Mouse (Mus musculus) gastrocnemius, postnatal 14 days (tissue): ENCODE data around the gene Dnah8. TPM values are rescaled to one million over a fixed set of nuclear protein-coding genes. Genes with fewer than 3 reads are reported as not detected.

Experiments used
- DNase-seq: peaks from one replicate; pipeline ENCODE4 v3.0.0; 2021; ENCODE audit warnings: mixed read lengths
- intact Hi-C: fragments of 180-260 bp; cut with DNase I; formaldehyde crosslinking; loops from one replicate; pipeline ENCODE4 v1.15.1; 2025; ENCODE audit warnings: low total_unique reads
- total RNA-seq, 2 experiments: library from RNA; stranded (reverse); gene quantifications; 2 replicates each; pipeline ENCODE4 v1.2.3; 2021

The Dnah8 gene
- total RNA-seq, 2 experiments from 2014 or later, result 0.90 to 1.6 TPM

GRCm38 (mm10) chr17:30648770-30649169 lies 24.6 kb downstream of the Dnah8 start:
- no peak for DNase-seq
- intact Hi-C loops, result no loop called here

- intact Hi-C loops, result no loop called here
- no peak for DNase-seq
Measured at GRCm38 (mm10) chr17:30653010-30653409, 28.9 kb downstream of the Dnah8 start.

- DNase-seq, result no peak
- intact Hi-C loops, result no loop called here
Measured at GRCm38 (mm10) chr17:30657530-30658151, 33.5 kb downstream of the Dnah8 start.

DNA sequence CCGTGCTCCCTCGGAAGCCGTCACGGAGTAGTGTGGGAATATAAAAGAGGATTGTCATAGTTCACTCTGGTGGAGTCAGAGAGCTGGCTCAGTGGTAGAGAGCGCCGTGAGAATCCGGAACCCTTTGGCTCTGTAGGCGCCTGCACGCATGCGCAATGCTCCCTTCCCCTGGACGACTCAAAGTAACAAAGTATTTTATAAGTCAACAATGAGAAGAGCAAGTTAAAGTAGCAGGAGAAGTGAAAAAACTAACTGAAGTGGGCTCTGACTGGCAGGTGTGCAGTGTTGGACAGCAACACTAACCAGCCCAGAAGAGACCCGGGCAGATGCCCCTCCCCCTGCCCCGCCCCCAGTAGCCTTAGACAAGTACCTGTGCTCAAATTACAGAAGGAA lies 34.0 kb downstream of the Dnah8 start:
- DNase-seq, result peak; percentile 56
- intact Hi-C loops, result no loop called here

- intact Hi-C loops, result no loop called here
Measured at GRCm38 (mm10) chr17:30662131-30662530, 38.0 kb downstream of the Dnah8 start.

DNA sequence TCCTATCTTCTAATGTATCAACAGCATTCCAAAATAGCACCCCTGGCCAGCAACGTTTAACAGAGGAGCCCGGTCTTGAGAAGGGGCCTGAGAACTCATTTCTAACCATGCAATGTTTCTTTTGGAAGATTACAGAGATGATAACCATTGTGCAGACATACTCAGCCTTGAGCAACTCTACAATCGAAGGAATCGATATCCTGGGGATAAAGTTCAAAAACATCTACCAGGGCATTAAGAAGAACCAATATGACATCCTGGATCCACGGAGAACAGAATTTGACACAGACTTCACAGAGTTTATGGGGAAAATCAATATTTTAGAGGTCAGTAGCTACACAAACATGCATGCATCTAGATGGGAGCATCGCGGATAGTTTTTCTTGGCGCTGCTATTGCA lies 39.0 kb downstream of the Dnah8 start:
- DNase-seq, result no peak
- intact Hi-C loops, result no loop called here

More at GRCm38 (mm10) chr17:30662131-30662530, 38.0 kb downstream of the Dnah8 start:
- no peak for DNase-seq

GRCm38 (mm10) chr17:30664856-30665255 lies 40.7 kb downstream of the Dnah8 start:
- intact Hi-C loops, result no loop called here
- no peak for DNase-seq

DNA sequence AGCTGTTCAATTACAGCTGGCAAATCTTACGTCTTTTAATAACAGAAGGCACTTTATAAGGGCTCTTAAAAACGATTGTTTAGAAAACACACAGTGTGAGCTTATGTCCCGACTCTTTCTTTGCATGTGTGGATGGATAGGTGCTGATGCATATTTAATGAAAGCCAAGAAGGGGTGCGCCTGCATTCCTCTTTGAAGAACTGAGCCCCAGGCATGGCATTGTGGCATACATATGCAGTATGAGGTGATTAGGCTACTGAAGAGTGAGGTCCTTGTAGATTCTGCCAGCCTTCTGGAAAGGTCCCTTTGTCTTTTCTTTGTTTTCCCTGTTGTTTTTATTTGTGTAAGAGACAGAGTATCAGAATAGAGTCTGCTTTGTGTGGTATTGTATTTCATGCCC lies 48.4 kb downstream of the Dnah8 start:
- DNase-seq, result no peak
- intact Hi-C loops, result no loop called here

DNA sequence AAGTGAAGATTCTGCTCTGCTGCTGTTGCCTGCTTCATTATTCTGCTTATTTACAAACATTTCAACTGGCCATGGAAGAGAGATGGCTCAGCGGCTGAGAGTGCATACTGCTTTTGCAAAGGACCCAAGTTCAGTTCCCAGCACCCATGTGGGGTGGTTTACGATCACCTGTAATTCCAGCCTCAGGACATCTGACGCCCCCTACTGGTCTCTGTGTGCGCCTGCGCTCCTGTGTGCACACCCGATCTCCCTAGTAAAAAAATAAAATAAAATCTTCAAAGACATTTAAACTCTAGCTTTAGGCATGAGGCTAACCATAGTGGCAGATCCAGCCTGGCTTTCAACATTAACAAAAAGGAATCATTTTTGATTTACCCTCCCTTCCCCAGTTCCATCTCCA lies 48.9 kb downstream of the Dnah8 start:
- no peak for DNase-seq
- intact Hi-C loops, result no loop called here

- intact Hi-C loops, result no loop called here
Measured at GRCm38 (mm10) chr17:30675021-30675740, 51.0 kb downstream of the Dnah8 start.

DNA sequence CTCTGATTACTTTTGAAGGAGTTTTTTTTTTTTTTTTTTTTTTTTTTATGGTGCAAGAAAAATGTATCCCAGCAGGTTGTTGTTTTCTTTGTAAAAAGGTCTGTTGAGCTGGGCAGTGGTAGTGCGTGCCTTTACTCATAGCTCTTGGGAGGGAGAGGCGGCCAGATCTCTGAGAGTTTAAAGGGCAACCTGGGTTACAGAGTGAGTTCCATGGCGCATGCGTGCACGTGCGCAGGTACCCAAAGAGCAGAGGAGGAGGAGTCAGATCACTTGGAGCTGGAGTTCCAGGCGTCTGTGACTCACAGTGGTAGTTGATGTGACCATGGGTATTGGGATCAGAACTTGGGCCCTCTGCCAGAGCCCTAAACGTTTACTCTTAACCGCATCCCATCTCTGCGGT lies 54.4 kb downstream of the Dnah8 start:
- DNase-seq, result no peak
- intact Hi-C loops, result no loop called here

More at GRCm38 (mm10) chr17:30675021-30675740, 51.0 kb downstream of the Dnah8 start:
- no peak for DNase-seq

GRCm38 (mm10) chr17:30679612-30680011 lies 55.5 kb downstream of the Dnah8 start:
- intact Hi-C loops, result no loop called here
- no peak for DNase-seq

GRCm38 (mm10) chr17:30681604-30682003 lies 57.5 kb downstream of the Dnah8 start:
- intact Hi-C loops, result no loop called here
- no peak for DNase-seq

GRCm38 (mm10) chr17:30690181-30690580 lies 66.0 kb downstream of the Dnah8 start:
- intact Hi-C loops, result no loop called here

GRCm38 (mm10) chr17:30691481-30691880 lies 67.3 kb downstream of the Dnah8 start:
- no peak for DNase-seq
- intact Hi-C loops, result no loop called here

More at GRCm38 (mm10) chr17:30690181-30690580, 66.0 kb downstream of the Dnah8 start:
- no peak for DNase-seq

DNA sequence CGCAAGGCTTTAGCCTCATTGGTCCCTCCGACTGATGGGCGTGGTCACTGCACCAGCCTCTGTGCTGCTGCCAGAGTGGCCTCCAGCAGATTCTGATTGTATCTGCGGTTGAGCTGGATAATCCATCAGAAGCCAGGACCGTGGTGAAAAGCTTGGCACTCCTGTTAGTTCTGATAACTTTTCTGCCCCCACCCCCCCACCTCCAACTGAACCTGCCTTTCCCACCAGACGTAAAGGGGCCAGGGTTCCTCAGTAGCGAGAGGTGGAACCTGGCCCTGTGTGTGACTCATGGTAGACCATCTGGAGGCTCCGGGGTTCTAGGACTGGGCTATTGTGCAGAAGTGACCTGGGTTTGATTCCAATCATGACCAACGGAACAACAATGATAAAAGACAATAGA lies 70.1 kb downstream of the Dnah8 start:
- no peak for DNase-seq
- intact Hi-C loops, result no loop called here

DNA sequence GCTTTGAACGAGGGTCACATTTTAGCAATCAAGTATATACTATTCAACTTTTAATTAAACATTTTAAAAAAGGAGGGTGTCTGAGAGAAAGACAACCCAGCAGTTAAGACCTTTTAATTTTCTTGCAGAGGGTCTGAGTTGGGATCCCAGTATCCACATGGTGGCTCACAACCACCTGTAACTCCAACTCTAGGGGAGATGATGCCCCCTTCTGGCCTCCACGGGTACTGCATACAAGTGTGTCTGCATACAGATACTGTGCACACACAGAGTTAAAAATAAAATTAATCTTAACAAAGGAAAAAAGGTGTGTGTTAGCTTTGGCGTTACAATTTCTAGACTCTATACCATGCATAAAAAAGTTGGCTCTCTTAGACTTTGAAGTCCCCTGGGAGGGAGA lies 90.6 kb downstream of the Dnah8 start:
- intact Hi-C loops, result no loop called here
- DNase-seq, result no peak

DNA sequence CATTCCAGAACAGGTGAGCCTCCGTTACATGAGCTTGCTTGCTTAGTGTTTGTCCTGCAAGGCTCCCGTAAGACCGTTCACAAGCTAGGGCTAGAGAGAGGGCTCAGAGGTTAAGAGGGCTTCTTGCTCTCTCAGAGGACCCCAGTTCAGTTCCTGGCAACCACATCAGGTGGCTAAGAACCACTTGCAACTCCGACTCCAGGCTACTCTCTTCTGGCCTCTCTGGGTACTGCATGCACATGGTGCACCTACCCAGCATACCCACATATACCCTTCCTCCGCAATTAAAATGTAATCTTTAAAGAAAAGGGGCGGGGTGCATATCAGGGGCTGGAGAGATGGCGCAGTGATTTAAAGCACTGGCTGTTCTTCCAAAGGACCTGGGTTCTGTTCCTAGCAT lies 94.0 kb downstream of the Dnah8 start:
- intact Hi-C loops, result no loop called here
- no peak for DNase-seq

DNA sequence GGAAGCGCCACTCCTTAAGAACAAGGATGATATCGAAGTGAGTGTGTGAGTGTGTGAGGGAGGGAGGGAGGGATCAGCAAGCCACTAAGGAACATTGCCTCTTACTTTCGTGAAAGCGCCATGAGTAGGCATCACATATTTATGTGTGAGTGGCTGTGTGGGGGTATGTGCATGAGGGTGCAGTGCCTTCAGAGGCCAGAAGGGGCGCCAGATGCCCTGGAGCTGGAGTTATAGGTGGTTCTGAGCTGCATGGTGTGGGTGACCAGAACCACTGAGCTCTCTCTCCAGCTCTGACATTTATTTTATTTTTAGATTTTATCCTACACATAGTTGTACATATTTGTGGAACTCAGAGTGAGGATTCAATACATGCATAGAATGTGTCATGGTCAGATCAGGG lies 94.9 kb downstream of the Dnah8 start:
- intact Hi-C loops, result no loop called here
- DNase-seq, result no peak

DNA sequence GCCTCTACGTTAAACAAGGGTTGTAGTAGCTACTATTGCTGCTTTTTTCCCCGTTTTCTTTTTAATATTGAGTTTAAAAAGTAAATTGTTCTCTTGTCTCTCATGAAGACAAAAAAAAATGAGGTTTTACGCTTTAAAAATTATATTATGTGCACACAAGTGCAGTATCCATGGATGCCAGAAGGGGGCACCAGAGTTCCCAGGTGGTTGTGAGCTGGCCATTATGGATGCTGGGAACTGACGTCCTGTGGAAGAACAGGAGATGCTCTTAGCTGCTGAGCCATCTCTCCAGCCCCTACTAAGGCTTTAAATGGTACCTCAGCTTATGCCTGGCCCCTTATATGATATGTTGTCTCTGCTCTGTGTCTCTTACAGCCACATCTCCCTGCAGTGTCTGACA lies 103.6 kb downstream of the Dnah8 start:
- DNase-seq, result no peak
- intact Hi-C loops, result no loop called here

GRCm38 (mm10) chr17:30732736-30733135 lies 108.6 kb downstream of the Dnah8 start:
- no peak for DNase-seq
- intact Hi-C loops, result no loop called here
